Mouse (Mus musculus): Measurements from ENCODE around the gene Tescl.
A peak's percentile ranks its signal among the peaks of the same experiment; 100 is the strongest.

The Tescl gene

GRCm38 (mm10) chr7:24361001-24361400 is 27.3 kb upstream of the Tescl start:
- no peak for DNase-seq

- peak; percentile 49 for DNase-seq
Measured at GRCm38 (mm10) chr7:24359269-24359668, 25.5 kb upstream of the Tescl start.

DNA sequence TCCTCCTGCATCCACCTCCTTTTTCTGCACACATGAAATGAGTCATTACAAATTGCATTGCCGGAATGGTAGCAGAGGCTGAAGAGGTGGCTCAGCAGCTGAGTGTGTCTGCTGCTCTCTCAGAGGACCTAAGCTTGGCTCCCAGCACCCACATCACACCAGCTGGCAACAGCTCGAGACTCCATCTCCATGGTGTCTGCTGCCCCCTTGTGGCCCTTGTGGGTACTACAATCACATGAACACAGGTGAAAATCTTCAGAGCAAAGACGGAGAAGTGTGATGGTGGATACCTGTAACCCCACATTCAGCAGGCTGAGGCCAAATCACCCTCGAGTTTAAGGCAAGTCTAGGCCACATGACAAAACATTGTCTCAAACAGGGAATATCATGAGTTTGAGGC is 24.2 kb upstream of the Tescl start:
- peak; percentile 69 for DNase-seq

DNA sequence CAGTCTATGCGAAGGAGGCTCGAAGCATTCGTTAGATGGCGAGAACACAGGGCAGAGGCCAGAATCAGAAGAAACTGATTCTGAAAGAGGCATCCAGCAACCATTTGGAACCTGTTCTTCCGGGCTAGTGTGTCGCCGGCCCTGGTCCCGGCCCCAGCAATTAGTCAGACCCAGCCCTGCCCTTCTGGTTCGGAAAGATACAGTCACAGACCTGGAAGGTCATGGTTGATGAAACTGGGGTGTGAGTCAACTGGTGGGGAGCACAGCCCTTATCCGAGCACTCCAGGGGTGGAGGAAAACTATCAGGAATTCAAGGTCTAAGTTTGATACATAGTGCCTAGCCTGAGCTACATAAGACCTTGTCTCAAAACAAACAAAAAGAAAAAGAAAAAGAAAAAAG is 22.3 kb upstream of the Tescl start:
- no peak for DNase-seq

- DNase-seq: no peak
Measured at GRCm38 (mm10) chr7:24355646-24356045, 21.9 kb upstream of the Tescl start.

DNA sequence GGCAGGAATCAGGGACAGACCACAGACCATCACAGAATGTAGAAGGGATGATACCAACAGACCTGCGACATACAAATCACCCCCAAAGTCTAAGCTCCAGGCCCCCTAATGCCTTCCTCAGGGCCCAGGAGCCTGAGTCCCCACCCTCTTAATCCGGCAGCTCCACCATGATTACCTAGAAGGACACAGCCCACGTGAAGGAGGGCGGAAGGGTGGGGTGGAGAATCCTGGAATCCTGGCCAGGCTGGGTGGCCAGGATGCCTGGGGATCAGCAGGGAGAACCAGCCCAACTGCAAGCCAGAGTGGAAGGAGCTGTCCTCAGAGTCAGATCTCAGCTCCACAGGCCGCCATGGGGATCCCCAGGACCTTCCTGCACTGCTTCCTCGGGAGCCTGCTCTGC is 15.2 kb upstream of the Tescl start, which contains the start of gene Lypd5:
Gene Lypd5 (plus strand): TSS at position 301 of the 400 bp plus-strand sequence.
- no peak for DNase-seq

GRCm38 (mm10) chr7:24346444-24346843 is 12.7 kb upstream of the Tescl start:
- DNase-seq: no peak

GRCm38 (mm10) chr7:24343701-24344272 is 10.1 kb upstream of the Tescl start:
- no peak for DNase-seq

GRCm38 (mm10) chr7:24338241-24338640 is 4.5 kb upstream of the Tescl start:
- DNase-seq: no peak

DNA sequence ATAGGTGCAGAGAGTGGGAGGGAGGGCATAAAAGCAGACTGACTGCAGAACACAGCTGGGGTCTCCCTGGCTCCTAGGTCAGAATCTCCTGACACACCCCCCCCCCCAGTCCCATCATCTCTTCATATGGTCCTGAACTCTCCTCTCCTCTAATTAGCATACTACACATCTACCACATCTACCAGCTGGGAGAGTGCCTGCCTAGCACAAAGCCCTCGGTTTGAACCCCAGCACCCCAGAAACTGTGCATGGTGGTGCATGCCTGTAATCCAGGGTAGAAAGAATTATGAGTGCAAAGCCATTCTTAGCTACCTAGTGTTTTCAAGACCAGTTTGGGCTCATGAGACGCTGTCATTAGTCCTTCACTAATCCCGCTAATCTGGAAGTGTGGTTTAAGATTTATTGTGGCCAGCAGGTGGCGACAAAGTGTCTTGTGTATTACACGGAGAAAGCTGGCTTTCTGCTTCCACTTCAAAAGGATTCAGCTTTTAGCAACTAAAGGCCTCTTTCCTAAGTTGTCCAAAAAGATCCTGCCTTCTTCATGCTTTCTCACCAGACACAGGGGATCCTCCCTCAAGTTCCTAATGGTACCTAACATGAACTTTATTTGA is 2.1 kb upstream of the Tescl start:
- DNase-seq: peak; percentile 74

- no peak for DNase-seq
Measured at GRCm38 (mm10) chr7:24327281-24327975, 6.3 kb downstream of the Tescl start.

GRCm38 (mm10) chr7:24326273-24327135 is 7.2 kb downstream of the Tescl start:
- no peak for DNase-seq

DNA sequence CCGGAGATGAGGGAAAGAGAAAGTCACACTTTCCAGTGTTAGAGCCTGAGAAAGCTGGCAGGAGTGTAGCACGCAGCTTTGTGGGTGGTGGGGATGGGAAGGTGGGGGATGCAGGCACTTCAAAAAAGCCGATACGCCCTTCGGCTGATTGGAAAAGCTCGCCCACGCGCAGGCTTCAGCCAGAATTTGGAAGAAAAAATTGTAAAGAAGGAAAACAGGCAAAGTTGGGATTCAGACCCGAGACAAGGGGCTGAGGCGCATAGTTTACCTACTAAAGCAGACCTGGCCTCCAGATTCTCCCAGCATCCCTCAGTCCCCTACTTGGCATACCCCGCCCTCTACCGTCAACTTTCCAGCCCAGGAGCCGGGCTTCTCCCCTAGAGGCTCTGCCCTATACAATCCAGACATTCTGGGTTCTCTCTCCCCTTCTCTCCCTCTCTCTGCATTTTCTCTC is 8.0 kb downstream of the Tescl start:
- DNase-seq: no peak

DNA sequence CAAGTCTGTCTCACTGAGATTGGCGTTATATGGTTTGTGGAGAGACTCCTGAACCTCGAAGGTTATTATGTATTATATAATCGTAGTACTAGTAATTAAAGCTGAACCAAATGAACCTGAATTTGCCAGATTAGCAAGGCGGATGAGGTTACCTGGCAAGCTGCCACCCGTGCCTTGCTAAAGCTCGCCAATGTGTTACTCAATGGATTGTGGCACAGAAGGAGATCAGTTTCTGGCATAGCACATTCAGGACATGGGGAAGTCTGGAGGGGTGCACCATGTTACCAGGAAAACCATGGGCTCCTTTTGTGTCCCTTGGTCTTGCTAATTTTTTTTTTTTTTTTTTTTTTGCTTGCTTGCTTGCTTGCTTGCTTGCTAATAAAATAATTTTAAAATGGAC is 8.5 kb downstream of the Tescl start:
- DNase-seq: no peak

DNA sequence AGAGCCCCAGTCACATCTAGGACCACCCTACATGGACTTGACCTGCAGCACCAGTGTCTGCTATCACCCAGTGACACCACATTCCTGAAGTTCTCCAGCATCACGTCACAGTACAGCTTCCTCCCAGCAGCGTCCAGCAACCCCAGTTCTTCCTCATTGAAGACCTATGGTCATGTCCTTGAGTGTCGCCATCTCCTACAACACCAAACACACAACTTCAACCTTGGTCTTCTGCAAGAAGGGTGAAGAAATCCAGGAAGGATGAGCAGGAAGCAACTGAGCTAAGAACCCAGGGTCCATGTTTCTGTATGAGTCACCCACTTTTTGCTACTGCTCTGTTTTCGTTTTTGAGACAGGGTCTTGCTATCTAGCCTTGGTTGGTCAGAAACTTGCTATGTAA is 11.1 kb downstream of the Tescl start:
- no peak for DNase-seq

- no peak for DNase-seq
Measured at GRCm38 (mm10) chr7:24318942-24319341, 14.8 kb downstream of the Tescl start.

GRCm38 (mm10) chr7:24316567-24317092 is 17.1 kb downstream of the Tescl start, which contains the start of gene Zfp94:
Zfp94 (minus strand) TSS chr7:24316666.
- DNase-seq: peak; percentile 93

DNA sequence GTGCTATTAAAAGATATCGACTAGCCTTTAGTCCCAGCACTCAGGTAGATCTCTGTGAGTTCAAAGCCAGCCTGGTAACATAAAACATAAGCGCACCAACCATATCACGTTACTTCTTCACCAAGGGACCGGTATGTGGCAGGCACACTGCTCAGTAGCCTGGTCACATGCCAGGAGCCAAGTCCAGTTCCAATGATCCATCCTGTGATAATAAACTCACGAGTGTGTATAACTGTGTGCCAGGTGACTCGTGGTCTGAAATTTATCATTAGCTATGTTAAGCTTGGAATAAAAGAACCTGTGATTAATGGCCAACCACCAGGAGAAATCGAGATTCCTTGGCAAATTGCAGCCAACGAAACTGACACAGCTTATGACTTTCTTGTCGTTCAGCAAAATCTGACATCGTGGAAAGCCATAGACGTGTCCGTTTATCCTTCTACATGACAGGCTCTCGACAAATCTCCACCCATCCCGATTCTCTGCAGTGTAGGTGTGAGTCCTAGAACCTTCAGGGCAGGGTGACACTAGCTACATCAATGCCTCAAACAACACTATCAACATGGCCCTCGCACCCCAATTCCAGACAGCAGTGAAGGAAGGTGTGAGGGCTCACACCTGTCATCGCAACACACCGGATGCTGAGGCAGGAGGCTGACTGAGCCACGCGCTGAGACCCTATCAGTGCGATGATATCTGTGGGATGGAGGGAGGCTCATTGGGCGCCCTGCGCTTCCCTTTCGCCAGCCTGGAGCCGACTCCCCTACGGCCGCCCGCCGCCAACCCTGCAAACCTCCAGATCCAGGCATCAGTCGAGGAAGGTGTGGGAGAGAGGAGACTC is 17.8 kb downstream of the Tescl start:
- no peak for DNase-seq

DNA sequence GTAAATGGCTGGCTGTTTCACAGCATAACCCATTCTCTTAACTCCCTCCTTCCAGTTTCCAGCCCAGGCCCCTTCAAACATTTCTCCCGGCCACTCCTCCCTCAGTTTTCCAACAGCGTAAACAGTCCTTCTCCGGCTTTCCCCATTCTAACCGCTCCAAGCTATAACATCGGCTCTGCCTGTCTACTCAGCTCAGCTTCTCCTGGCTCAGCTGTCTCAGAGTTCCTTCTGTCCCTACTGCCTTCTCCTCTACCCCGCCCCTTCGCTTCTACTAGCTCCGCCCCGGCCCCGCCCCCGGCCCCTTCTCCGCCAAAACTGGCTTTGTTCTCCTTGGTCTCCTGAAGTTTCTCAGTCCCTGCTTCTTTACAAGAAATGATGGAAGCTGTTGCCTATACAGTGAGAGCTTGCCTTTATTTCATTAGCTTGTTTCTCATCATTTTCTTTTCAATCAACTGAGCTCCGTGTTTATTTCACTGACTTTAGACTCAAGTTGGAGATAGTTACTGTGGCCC is 32.9 kb downstream of the Tescl start, which contains the start of gene Zfp61:
Gene Zfp61 (minus strand): TSS at position 462 of the 512 bp plus-strand sequence.
- DNase-seq: peak; percentile 86

GRCm38 (mm10) chr7:24299823-24300481 is 33.8 kb downstream of the Tescl start:
- DNase-seq: peak; percentile 13

Measured in liver (tissue).